Mouse (Mus musculus): ENCODE measurements at regions not wholly inside any gene's neighbourhood (a gene's known extent, or its start where the extent isn't known, plus 50 kb on each side); places are given as distances from the start of the nearest gene placed in this dataset.

- no peak for TF ChIP-seq CTCF (IDR thresholded peaks at IDR 0.05; ENCODE audit: low read depth)
- TF ChIP-seq EP300 (IDR thresholded peaks at IDR 0.05; ENCODE audit: low read depth), result no peak
These were observed 372.9 kb downstream of the Tbc1d22a start for GRCm38 (mm10) chr15:86587209-86587608.

Data from heart, postnatal 0 days (tissue).